Mouse (Mus musculus) gastrocnemius, postnatal 25 days (tissue): ENCODE results near the gene Tmem222. TPM values are rescaled to one million over a fixed set of nuclear protein-coding genes. Genes with fewer than 3 reads are reported as not detected.

Experiments used
- total RNA-seq, 2 experiments: library from RNA; stranded (reverse); gene quantifications; 1 replicate in 1 of 2; 2 replicates in 1 of 2; pipeline ENCODE4 v1.2.3; 2021

Gene Tmem222
- total RNA-seq, 2 experiments from 2014 or later, result 20.8 to 23.5 TPM

Other genes starting within 250 kb of the Tmem222 start
- gene Wasf2, start 147.3 kb downstream of the Tmem222 start, total RNA-seq, result 10 to 100 TPM; 33.8 to 39.7 TPM
- not detected for gene Cd164l2, start 65.7 kb downstream of the Tmem222 start, total RNA-seq
- not detected for gene Gpr3, start 65.3 kb downstream of the Tmem222 start, total RNA-seq
- gene Map3k6, start 37.0 kb downstream of the Tmem222 start, total RNA-seq, result 10 to 100 TPM in 1 of 2 experiments, 1 to 10 TPM in 1; 5.8 to 12.5 TPM
- under 1 TPM; 0.29 to 0.36 TPM for gene Sytl1, start 14.7 kb downstream of the Tmem222 start, total RNA-seq
- gene Wdtc1, start 75.7 kb upstream of the Tmem222 start, total RNA-seq, result 10 to 100 TPM; 76.3 to 85.0 TPM
- gene Slc9a1, start 91.9 kb upstream of the Tmem222 start, total RNA-seq, result 1 to 10 TPM; 8.0 to 9.1 TPM
- 1 to 10 TPM in 1 of 2 experiments, under 1 TPM in 1; 0.38 to 1.2 TPM for gene Tent5b, start 202.3 kb upstream of the Tmem222 start, total RNA-seq
- gene Trnp1, start 220.8 kb upstream of the Tmem222 start, total RNA-seq, result under 1 TPM; 0.77 to 0.96 TPM
- gene Kdf1, start 241.2 kb upstream of the Tmem222 start, total RNA-seq, result not detected